Mouse (Mus musculus) 3134 (cell line): ENCODE measurements around the gene Tmem128.

ENCODE experiments used
- DNase-seq: peaks from one replicate; pipeline ENCODE4 v3.0.0-alpha.2; 2011; ENCODE audit warnings: low spot score; ENCODE audit not compliant: insufficient read length; ENCODE audit errors: extremely low read depth

Tmem128 gene

DNA sequence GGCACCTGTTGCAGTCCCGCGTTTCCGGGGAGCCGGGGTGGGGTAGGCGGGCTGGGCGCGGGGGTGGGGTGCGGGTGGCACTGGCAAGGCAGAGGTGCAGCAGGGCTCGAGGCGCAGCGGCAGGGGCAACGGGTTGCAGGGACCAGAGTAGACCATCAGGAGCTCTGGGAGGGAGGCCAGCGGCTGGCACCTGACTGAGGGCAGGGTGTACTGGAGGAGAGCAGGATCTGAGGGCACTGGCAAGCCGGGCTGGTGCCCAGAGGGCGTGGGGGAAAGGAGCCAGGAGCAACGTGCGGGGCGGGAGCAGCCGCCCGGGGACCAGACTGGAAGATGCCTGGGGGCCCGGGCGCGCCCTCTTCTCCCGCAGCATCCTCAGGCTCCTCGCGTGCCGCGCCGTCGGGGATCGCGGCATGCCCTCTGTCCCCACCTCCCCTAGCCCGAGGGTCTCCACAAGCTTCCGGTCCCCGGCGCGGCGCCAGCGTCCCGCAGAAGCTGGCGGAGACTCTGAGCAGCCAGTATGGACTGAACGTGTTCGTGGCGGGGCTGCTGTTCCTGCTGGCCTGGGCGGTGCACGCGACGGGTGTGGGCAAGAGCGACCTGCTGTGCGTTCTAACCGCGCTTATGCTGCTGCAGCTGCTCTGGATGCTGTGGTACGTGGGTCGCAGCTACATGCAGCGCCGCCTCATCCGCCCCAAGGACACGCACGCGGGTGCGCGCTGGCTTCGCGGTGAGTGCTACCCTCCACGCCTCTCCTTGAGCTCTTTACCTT lies 17.3 kb downstream of the Tmem128 start:
- DNase-seq, result no peak

DNA sequence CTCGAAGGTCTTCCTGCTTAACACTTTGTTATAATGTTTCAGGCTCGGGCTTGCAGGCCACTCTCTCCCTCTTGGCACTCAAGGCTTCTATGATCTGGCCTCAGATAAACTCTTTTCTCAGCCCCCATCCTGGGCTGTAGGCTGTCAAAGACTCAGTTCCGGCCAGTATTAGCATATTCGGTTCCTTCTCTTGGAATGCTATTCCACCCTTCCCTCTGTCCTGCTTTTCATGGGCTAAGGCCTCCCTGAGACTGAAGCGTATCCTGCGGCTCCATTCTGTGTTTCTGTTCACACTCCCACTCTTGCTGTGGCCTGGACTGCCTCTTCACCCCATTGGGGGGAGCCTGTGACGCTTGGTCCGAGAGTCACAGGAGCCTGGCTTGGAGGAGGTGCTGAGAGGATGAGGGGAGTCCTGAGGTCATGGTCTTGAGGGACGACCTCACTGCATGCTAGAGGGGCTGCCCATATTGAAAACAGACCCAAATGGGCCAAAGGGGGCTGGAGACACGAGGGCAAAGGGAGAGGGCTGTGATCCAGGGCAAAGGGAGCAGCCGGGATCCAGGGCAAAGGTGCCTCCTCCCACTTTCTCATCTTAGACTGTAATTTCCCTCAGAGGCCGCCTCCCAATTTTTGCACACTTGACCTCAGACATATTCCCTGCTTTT lies 18.1 kb downstream of the Tmem128 start:
- no peak for DNase-seq

DNA sequence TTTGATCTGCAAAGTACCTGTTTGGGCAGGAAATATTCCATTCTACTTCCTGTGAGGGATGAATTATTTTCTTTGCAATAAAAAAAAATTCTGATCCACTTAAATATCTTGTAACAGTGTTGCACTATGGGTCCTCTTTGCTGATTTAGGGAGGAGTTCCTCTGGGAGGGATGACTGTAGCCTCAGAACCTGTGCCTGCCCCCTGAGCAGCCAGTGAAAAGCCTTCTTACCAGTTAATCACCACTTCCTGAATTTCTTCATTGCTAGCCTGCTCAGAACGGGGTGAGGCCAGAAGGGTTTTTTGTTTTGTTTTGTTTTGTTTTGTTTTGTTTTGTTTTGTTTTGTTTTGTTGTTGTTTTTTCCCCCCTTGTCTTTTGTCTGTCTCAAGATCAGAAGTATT lies 20.1 kb downstream of the Tmem128 start:
- no peak for DNase-seq

DNA sequence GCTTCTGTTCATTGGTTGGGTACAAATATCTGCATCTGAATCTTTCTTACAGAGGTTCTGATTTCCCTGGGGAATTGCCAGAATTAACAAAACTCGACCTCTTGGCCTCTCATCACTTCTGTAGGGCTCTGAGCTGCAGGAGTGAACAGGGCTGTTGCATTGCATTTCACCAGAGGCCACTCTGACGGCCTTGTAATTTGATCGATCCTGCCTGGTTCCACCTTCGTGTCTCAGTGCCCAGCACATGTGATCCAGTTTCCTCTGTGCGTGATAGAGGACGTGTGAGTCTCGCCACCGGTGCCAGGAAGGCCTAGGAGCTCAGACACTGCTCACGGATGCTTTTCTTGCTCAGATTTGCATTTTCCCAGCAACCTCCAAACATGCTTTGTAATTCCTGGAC lies 25.7 kb downstream of the Tmem128 start:
- no peak for DNase-seq

DNA sequence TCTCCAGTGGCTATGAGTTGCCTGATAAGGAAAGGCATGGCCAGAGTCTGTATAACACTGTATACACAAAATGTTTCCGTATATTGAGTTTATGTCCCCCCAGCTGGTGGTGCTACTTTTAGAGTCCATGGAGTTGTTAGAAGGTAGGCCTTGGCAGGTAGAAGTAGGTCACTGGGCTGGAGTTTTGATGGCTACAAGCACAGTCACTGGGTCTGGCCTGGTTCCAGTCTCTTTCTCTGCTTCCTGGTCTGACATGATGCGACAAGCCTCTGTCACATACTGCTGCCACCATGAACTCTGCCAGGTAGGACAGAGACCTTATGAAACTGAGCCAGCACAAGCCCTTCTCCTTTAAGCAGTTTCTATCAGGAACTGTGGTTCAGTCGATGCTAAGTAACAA lies 28.5 kb downstream of the Tmem128 start:
- no peak for DNase-seq

DNA sequence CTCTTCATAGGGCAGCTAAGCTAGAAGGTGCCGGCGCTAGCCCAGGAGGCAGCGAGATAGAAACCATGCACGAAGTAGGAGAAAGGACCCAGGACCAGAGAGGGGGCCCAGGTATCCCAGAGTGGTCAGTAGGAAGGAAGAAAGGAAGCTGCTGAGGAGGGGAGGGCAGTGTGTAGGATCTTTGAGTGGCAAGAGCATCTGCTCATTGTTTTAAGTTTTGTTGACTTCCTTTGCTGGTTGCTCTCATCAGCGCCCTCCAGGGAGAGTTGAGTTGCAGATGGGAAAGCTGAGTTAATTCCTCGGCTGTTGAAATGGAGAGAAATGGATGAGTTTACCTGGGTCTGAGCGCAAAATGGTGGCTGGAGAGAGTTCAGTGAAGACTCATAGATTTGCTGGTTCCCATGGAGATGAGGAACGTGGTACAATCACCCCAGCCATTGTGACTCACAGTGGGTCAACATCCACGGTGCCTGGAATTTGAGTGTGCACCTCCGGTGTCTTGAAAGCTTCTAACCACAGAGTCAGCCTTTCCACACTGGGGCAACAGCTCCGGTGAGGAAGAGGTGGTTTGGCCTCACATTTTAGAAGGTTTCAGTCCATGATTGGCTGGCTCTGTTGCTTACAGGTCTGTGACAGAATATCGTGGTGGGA lies 41.9 kb downstream of the Tmem128 start:
- no peak for DNase-seq

DNA sequence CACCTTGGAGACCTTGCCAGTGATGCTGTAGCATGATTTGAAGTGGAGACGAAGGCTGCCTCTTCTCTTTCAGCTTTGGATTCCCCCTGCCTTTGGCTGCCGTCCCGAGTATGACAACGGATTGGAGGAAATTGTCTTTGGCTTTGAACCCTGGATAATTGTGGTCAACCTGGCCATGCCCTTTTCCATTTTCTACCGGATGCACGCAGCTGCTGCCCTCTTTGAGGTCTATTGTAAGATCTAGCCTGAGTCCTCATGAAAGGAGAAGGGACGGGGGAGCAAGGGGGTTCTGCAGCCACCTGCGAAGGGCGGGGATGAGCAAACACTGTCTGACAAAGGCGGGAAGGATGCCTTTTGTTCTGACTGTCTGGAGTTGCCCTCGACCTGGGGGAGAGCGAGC lies 42.7 kb downstream of the Tmem128 start:
- DNase-seq, result no peak

DNA sequence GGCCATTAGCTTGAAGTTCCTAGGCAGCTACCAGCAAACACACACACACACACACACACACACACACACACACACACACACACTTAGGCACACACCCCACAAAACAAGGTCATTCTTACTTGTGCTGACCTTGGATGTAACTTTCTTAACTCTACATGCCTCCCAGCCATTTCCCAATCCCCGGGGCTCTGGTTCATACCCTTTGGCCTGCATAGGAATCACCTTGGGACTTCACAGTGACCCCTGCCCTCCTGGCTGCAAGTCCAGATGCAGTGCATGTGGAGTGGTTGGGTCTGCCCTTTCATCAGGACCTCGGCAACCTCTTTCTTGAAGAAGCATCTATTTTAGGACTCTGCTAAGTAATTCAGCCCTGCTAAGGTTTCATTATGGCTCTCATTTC lies 45.3 kb downstream of the Tmem128 start:
- no peak for DNase-seq

DNA sequence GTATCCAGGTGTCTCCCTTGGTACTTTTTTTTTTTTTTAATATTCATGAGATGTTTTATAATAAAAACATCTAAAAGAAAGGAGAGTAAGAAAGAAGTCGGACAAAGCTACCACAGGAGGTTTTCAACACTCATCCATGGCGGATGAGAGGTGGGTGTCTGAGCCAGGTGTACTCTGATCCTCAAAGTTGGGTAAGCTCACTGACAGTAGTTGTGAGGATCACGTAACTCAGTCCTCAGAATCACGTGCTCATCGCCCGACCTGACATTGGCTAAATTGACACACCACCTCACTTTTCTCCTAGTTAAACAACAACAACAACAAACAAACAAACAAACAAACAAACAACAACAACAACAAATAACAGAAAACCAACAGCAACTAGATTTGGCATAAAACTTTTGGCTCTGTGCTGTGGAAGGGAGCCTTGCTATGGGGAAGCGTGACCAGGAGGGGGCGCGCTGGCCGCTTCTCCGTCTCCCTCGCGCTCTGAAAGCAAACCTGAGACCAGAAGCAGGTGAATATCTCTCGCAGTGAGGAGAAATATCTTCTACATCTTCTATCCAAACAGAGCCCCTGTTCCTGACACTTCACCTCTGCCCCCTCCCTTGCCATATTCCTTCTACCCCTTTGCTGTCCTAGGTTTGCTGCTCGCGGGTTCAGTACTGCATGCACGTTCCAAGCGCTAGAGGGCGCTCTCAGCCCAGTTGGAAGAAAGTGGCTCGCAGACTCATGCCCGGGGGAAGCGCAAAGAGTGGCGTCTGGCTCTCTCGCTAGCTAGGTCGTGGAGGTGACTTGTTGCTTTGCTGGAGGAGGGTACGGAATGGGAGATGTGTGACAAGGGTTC lies 47.5 kb downstream of the Tmem128 start:
- DNase-seq, result peak; percentile 65

DNA sequence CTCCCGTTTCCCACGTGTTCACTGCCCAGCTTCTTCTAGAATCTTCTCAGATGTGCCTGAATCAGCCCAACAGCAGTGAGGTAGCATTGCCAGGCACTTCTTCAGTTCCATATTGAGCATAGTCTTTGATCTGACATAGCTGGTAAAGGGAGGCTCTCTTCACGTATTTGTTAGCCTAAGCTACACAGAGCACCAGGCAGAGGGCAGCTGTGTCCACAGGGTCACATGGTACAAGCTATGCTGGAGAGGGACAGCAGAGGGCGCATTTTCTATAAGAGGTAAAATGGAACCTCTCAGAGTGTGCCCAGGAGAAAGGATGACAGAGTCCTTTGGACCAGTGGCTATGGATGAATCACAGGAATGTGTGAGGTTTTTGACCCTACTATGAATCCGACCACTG lies 48.9 kb downstream of the Tmem128 start:
- DNase-seq, result peak; percentile 44

DNA sequence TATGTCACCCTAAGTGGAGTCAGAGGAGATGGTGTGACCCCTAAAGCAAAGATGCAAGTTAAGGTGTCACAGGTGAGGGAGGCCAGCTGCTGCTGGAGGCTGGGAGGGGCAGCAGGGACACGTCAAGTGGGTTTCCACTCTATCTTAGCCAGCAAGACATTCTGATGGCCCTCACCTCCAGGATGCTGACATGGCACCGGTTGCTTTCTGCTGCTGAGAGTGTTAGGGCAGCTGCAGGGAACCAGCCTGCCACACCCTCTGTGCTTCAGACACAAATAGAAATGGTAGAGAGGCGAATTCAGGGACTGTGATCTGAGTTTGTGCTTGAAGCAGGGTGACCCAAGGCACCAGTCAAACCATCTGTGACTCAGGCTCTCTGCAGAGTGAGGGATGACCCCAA lies 49.8 kb downstream of the Tmem128 start:
- DNase-seq, result no peak
